Mouse (Mus musculus) c-Kit-positive CD71-positive TER-119-negative erythroid progenitor cells, embryonic 14.5 days (primary cell): ENCODE measurements around the gene Dcps.
A peak's percentile ranks its signal among the peaks of the same experiment; 100 is the strongest.

ENCODE experiments used
- DNase-seq: peaks from one replicate; pipeline ENCODE4 v3.0.0-alpha.2; 2013; ENCODE audit warnings: low read depth

Dcps gene

GRCm38 (mm10) chr9:35131637-35132397 lies 44.0 kb downstream of the Dcps start:
- no peak for DNase-seq

GRCm38 (mm10) chr9:35128995-35129418 lies 46.9 kb downstream of the Dcps start:
- no peak for DNase-seq

- no peak for DNase-seq
Observed at GRCm38 (mm10) chr9:35128564-35128963, 47.3 kb downstream of the Dcps start.

- DNase-seq: no peak
Observed at GRCm38 (mm10) chr9:35127561-35127960, 48.3 kb downstream of the Dcps start.

GRCm38 (mm10) chr9:35127147-35127546 lies 48.7 kb downstream of the Dcps start:
- no peak for DNase-seq

- no peak for DNase-seq
Observed at GRCm38 (mm10) chr9:35124678-35124955, 51.2 kb downstream of the Dcps start.

GRCm38 (mm10) chr9:35123804-35124677 lies 51.8 kb downstream of the Dcps start:
- DNase-seq: peak; percentile 83

- DNase-seq: no peak
Observed at GRCm38 (mm10) chr9:35123456-35123803, 52.4 kb downstream of the Dcps start.

GRCm38 (mm10) chr9:35122551-35123266 lies 53.2 kb downstream of the Dcps start:
- DNase-seq: peak; percentile 90

GRCm38 (mm10) chr9:35119168-35119567 lies 56.7 kb downstream of the Dcps start, which contains the start of gene St3gal4:
St3gal4 (minus strand) TSS chr9:35119268.
- DNase-seq: no peak

- no peak for DNase-seq
Observed at GRCm38 (mm10) chr9:35118563-35118962, 57.3 kb downstream of the Dcps start.

- DNase-seq: no peak
Observed at GRCm38 (mm10) chr9:35117384-35118295, 58.2 kb downstream of the Dcps start.

- DNase-seq: peak; percentile 80
Observed at GRCm38 (mm10) chr9:35116391-35117381, 59.2 kb downstream of the Dcps start.

- no peak for DNase-seq
Observed at GRCm38 (mm10) chr9:35115804-35116203, 60.1 kb downstream of the Dcps start.

- no peak for DNase-seq
Observed at GRCm38 (mm10) chr9:35115299-35115698, 60.6 kb downstream of the Dcps start.

- no peak for DNase-seq
Observed at GRCm38 (mm10) chr9:35114234-35114633, 61.6 kb downstream of the Dcps start.

GRCm38 (mm10) chr9:35111941-35112595 lies 63.8 kb downstream of the Dcps start:
- DNase-seq: no peak

GRCm38 (mm10) chr9:35111446-35111845 lies 64.4 kb downstream of the Dcps start:
- no peak for DNase-seq

- no peak for DNase-seq
Observed at GRCm38 (mm10) chr9:35110567-35110966, 65.3 kb downstream of the Dcps start.

- DNase-seq: no peak
Observed at GRCm38 (mm10) chr9:35110051-35110450, 65.8 kb downstream of the Dcps start.
